Mouse (Mus musculus): Measurements from ENCODE around the gene Cfap57.
A peak's percentile ranks its signal among the peaks of the same experiment; 100 is the strongest.

The Cfap57 gene

DNA sequence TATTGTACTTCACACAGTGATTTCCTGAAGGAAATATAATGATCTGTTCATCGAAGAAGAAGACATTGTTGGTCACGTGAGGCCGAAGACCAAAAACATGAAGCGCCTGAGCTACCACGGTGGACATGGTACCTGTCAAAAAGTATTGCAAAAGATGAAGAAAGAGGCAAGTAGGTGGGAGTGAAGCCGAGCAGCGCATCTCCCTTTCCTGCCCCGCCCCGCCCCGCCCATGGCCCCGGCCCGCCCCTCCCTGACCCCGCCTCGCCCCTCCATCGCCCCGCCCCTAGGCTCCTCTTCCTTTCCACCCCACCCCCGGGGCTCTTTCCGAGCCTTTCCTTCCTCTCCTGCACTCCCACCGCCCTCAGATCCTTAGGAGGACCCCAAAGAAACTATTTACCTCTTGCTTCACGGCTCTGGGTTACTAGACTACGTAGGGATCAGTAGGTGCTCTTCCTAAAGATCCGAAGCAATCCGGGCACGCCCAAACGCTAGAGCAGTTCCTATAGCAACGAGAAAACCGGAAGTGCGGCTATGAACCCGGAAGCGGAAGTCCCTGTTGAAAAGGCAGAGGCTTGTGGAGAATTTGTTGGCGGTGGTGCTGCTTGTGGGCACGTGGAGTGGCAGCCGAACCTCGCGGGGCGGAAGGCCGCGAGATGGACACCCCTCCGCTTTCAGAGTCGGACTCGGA, at the start of gene Cfap57, which contains the start of gene Ebna1bp2:
TSS of gene Cfap57 (minus strand) at position 499 of the 688 bp plus-strand sequence.
TSS of gene Ebna1bp2 (plus strand) at position 521 of the 688 bp plus-strand sequence.
- DNase-seq (ENCODE audit: low read depth): peak; percentile 98

DNA sequence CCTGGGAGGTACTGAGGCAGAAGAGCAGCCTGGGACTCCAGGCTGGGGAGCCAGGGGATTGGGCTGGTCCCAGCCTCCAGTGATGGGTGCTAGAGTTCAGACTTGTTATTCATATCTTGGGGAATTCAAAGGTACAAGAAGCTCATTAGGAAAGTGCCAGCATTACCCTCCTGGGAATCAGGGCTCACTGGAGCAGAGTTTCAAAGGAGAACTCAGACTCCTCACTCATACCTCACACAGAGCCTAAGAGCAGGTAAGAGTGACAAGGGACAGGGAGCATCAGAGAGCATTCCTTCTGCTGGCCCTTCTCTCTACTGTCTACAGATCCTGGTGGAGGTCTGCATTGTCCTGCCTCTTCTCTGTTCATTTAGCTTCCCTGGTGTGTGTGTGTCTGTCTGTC, 38.1 kb upstream of the Cfap57 start, which contains the start of gene Olfr62:
TSS of gene Olfr62 (plus strand) at position 301 of the 400 bp plus-strand sequence.
- DNase-seq (ENCODE audit: low read depth): no peak

DNA sequence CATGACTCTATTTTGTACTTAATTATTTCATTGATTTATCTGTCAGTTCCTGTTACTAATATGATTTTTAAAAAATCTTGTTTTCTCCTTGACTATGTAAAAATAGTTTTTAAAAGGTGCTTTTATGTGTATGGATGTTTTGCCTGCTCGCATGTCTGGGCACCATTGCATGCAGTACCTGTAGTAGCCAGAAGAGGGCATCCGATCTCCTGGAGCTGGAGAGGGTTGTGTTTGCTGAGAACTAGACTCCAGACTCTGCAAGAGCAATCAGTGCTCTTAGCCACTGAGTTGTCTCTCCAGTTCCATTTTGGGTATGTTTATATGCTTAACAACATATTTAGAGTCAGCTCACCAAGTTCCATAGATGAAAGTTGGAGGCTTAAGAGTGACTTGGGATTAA, 24.7 kb upstream of the Cfap57 start:
- DNase-seq (ENCODE audit: low read depth): peak; percentile 64

- no peak for DNase-seq (ENCODE audit: low read depth)
Measured at GRCm38 (mm10) chr4:118642346-118643190, 22.0 kb upstream of the Cfap57 start.

- DNase-seq (ENCODE audit: low read depth): no peak
Measured at GRCm38 (mm10) chr4:118630261-118630660, 9.7 kb upstream of the Cfap57 start.

- DNase-seq (ENCODE audit: low read depth): no peak
Measured at GRCm38 (mm10) chr4:118621781-118622180, 1.2 kb upstream of the Cfap57 start.

- no peak for DNase-seq (ENCODE audit: low read depth)
Measured at GRCm38 (mm10) chr4:118620967-118621320, 367 bp upstream of the Cfap57 start.

GRCm38 (mm10) chr4:118615412-118615811, 5.2 kb downstream of the Cfap57 start:
- DNase-seq (ENCODE audit: low read depth): no peak

- DNase-seq (ENCODE audit: low read depth): peak; percentile 21
Measured at GRCm38 (mm10) chr4:118612619-118613018, 8.0 kb downstream of the Cfap57 start.

DNA sequence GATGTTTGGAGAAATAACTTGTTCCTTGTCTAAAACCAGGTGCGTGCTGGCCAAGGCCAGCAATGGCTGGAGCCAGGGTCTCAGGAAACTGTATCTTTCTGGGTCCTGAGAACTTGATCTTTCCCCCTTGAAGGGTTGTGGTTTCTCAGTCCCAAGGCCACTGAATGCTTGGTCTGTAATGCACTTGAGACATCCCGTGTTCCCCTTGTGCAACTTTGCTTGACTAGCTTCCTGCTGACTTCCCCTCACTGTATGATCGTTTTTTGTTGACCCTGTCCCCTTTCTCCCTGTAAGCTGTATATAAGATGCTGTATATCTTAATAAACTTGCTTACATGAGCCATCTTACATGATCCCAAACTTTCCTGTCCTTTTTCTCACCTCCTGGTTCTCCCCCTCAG, 10.7 kb downstream of the Cfap57 start:
- no peak for DNase-seq (ENCODE audit: low read depth)

DNA sequence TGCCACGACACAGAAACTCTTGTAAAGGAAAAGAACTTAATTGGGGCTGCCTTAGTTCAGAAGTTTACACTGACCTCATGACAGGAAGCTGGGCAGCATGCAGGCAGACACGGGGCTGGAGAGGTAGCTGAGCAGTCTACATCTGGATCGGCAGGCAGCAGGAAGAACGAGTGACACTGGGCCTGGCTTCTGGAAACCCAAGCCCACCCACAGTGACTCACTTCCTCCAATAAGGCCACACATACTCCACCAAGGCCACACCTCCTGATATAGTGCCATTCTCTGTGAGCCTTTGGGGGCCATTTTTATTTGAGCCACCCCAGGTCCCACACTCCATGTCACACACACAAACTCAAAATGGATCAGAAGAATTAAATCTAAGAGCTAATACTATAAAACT, 16.5 kb downstream of the Cfap57 start:
- DNase-seq (ENCODE audit: low read depth): no peak

DNA sequence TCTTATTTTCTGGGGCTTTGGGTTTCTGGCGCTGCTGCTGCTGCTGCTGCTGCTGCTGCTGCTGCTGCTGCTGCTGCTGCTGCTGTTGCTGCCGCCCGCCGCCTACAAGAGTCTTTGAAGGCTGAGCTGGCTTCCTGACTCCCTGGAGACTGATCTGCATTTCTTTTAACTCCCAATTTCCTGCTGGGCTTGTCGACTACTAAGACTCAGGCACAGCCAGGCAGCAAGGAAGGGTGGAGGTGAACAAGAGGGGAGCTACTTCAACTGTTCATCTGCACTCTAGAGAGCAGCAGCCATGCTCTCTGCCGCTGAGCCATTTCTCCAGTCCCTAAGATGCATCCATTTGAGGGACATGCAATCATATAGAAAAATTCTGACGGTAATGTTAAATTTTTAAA, 30.8 kb downstream of the Cfap57 start:
- no peak for DNase-seq (ENCODE audit: low read depth)

- DNase-seq (ENCODE audit: low read depth): no peak
Measured at GRCm38 (mm10) chr4:118589053-118589732, 31.4 kb downstream of the Cfap57 start.

DNA sequence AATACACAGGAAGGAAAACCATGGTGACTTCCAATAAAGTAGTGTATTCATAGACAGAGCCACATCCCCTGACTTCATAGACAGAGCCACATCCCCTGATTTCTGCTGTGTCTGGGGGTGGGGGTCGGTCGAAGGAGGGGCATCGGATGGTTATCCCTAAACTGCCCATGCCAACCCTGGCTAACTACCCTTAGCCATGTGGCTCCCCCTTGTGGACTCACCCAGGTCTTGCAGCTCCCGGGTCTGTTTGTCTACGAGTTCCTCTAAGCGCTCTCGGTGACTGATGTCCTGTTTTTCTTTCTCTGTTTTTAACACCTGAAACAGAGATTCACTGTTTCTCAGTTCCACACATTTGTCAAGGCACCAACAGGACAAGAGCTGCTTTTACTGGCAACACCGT, 37.9 kb downstream of the Cfap57 start:
- no peak for DNase-seq (ENCODE audit: low read depth)

DNA sequence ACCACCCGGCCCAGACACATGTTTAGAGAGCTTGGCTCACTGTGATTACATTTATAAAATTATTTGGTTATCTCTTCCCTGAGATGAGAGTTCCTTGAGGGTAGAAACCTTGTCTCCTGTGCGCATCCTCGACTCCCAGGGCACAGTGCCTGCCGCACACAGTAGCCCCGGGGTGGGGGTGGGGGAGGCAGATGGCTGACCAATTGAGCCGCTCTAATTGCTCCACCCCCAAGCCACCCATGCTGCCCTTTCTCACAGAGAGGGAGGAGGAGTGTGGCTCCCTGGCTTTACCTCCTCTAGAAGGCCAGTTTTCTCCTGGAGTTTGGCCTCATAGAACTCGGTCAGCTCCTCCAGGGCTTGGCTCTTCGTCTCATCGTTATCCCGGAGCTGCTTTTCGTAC, 39.1 kb downstream of the Cfap57 start:
- DNase-seq (ENCODE audit: low read depth): no peak

DNA sequence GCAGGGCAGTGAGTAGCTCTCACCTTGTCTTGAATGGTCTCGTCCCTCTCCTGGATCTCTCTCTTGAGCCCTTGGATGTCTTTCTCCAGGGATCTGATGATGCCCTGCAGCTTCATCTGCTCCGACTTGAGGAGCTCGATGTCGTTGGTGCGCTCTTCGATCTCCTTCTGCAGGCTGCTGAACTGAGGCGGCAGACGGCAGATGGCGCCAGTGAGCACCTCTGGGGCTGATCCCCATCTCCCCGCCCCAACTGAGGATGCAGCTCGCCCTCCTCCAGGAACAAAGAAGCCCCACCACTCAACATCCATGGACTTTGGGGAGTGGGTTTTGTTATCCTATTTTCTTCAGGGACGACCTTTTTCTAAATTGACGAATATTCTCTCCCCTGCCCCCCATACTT, 41.3 kb downstream of the Cfap57 start:
- no peak for DNase-seq (ENCODE audit: low read depth)

DNA sequence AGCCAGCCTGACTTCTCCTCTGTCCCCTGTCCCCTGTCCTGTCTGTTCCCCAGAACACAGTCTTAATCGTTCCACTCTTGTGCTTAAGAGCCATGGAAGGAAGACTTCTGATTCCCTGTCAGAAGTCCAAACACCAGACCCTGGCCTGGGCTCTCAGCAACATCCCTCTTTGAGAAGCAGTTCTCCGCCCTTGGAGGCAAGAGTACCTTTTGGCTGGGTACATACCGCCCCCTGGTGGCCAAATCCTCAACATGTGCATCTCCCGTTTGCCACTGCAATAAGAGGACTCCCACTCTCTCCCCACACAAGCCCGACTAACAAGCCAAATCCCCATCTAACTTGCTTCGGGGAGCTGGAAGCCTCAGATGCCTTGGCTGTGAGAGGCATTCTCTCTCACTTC, 44.5 kb downstream of the Cfap57 start:
- peak; percentile 51 for DNase-seq (ENCODE audit: low read depth)

DNA sequence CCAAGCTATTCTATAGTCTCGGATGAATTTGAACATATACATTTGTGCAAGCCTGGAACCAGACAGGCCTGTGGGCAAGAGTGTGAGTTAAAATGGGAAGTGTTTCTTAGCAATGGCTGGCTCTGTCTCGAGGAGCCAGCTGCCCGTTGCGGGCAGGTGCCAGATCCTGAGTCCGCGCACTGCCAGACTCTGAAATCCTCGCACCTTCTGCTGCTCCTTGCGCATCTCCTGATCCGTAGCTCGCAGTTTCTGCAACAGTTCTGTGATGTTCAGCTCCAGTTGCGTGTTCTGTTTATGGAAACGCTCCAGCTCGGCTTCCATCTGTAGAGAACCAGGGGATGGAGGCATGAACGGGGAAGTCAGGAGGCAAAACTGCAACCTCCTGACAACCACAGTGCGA, 49.1 kb downstream of the Cfap57 start:
- DNase-seq (ENCODE audit: low read depth): no peak

- no peak for DNase-seq (ENCODE audit: low read depth)
Measured at GRCm38 (mm10) chr4:118569320-118569719, 51.3 kb downstream of the Cfap57 start.

GRCm38 (mm10) chr4:118568709-118569108, 51.9 kb downstream of the Cfap57 start:
- no peak for DNase-seq (ENCODE audit: low read depth)

GRCm38 (mm10) chr4:118566161-118566676, 54.4 kb downstream of the Cfap57 start:
- DNase-seq (ENCODE audit: low read depth): peak; percentile 16

GRCm38 (mm10) chr4:118564926-118565279, 55.7 kb downstream of the Cfap57 start:
- DNase-seq (ENCODE audit: low read depth): no peak

Data from naive thymus-derived CD4-positive, alpha-beta T cell, adult 2 months (primary cell).